Mouse (Mus musculus): ENCODE measurements at regions not wholly inside any gene's neighbourhood (a gene's known extent, or its start where the extent isn't known, plus 50 kb on each side); places are given as distances from the start of the nearest gene placed in this dataset.
"Not testable (repeated sequence)": the region's sequence is repeated elsewhere in the genome, so short reads cannot be mapped to it uniquely, and the experiment has no call there.

GRCm38 (mm10) chr13:70198638-70199037 lies 396.4 kb downstream of the Med10 start:
- no peak for DNase-seq (ENCODE audit: low read depth, low spot score)

DNA sequence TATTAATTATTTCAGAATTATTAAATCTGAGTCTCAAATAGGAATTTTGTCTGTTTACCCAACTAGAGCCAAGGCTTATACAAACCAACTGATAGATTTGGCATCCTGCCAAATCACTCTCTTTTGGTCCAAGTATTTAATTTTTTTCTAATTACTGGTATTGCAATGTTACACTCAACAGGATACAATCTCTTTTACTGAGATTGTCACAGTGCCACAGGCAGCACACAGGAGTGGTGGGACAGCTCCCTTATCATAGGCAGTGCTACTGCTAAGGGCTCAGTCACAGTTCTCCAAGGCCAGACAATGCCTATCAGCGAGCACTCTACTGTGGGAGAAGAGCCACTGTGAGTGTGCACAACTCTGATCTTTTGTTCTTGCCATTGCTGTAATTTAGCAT lies 396.9 kb downstream of the Med10 start:
- no peak for DNase-seq (ENCODE audit: low read depth, low spot score)

DNA sequence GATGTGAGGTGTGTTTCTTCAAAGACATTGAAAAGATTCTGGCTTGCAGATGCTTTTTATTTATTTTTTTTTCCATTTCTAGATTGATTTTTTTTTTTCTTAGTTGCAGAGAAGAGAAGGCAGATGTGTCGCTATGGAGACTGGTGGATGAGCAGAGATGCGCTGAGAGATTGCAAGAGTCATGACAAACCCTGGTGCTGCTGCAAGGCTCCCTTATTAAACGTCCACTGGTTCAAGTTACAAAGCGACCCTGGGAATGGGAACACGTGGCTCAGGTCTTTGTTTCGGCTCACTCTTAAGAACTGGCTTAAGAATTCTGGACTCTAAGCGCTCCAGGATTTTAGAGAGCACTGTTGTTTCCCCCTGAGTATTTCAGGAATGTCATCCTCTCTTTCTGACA lies 403.1 kb downstream of the Med10 start:
- no peak for DNase-seq (ENCODE audit: low read depth, low spot score)

GRCm38 (mm10) chr13:70210158-70210557 lies 408.0 kb downstream of the Med10 start:
- no peak for DNase-seq (ENCODE audit: low read depth, low spot score)

- DNase-seq (ENCODE audit: low read depth, low spot score), result no peak
Observed at GRCm38 (mm10) chr13:70213017-70213416, 410.8 kb downstream of the Med10 start.

- DNase-seq (ENCODE audit: low read depth, low spot score), result no peak
Observed at GRCm38 (mm10) chr13:70213622-70214021, 411.4 kb downstream of the Med10 start.

GRCm38 (mm10) chr13:70214022-70214654 lies 411.9 kb downstream of the Med10 start:
- no peak for DNase-seq (ENCODE audit: low read depth, low spot score)

- no peak for DNase-seq (ENCODE audit: low read depth, low spot score)
Observed at GRCm38 (mm10) chr13:70216134-70216533, 413.9 kb downstream of the Med10 start.

GRCm38 (mm10) chr13:70217429-70218133 lies 415.4 kb downstream of the Med10 start:
- no peak for DNase-seq (ENCODE audit: low read depth, low spot score)

- no peak for DNase-seq (ENCODE audit: low read depth, low spot score)
Observed at GRCm38 (mm10) chr13:70223485-70223884, 413.9 kb downstream of the Ice1 start.

GRCm38 (mm10) chr13:70227167-70227566 lies 410.3 kb downstream of the Ice1 start:
- DNase-seq (ENCODE audit: low read depth, low spot score), result no peak

DNA sequence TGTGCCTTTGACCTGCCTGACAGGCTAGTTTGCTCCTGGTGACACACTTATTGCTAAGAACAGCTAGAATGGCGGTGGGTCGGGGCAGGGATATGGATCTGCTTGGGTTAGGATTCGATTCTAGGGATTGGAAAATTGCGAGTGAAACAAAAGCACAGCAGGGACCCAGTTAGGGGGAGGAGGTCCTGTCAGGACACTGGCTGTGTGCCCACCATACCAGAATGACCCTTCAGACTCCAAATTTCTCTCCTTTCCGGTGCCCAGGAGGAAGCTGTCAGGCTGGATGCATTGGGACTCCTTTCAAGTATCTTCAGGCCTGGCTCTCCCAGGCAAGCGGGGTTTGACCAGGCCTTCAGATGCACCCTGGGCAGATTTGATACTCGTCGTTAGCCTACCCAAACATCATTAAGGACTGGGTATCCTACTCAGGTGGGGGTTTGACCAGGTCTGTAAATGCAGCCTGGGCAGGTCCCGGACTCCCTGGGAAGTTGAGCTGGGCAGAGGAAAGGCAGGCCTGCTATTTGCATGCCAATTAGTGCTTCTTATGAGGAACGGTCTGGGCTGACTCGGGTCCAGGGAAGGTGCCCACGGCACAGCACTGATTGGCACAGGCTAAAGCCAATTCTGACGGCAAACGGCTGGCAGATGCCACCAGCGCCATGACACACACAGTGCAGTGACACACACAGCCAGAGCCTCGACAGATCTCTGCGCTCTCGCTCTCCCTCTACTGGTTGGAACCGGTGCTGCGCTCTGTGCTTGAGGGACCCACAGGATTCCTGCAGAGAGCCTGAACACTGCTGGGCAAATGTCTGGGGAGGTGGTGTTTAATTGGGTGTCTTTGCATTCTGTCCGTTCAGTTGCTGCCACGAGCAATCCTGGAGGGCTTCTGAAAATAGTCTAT lies 403.3 kb downstream of the Ice1 start:
- peak; percentile 58 for DNase-seq (ENCODE audit: low read depth, low spot score)

- no peak for DNase-seq (ENCODE audit: low read depth, low spot score)
Observed at GRCm38 (mm10) chr13:70243598-70244157, 393.8 kb downstream of the Ice1 start.

GRCm38 (mm10) chr13:70260003-70260496 lies 377.4 kb downstream of the Ice1 start:
- no peak for DNase-seq (ENCODE audit: low read depth, low spot score)

DNA sequence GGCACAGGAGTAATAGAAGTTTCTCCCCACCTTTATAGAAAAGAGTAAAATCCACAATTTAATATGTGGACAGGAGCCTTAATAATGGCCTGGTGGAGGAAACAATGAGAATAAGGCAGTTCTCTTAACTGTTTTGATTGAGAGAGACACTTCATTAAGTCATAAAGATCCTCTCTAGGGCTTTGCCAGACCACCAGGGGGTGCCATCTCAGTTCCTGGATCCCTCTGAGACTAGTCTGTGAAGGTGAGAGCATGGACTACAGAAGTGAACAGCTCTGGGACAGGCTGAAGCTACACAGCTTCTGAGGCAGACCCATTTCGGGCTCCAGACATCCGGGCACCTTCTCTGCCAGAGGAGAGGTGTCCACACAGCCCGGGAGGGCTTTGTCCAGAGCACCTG lies 373.8 kb downstream of the Ice1 start:
- DNase-seq (ENCODE audit: low read depth, low spot score), result no peak

GRCm38 (mm10) chr13:70276884-70277378 lies 360.5 kb downstream of the Ice1 start:
- not testable (repeated sequence) for DNase-seq (ENCODE audit: low read depth, low spot score)

GRCm38 (mm10) chr13:70277667-70278591 lies 359.5 kb downstream of the Ice1 start:
- no peak for DNase-seq (ENCODE audit: low read depth, low spot score)

GRCm38 (mm10) chr13:70281051-70281847 lies 356.2 kb downstream of the Ice1 start:
- DNase-seq (ENCODE audit: low read depth, low spot score), result no peak

DNA sequence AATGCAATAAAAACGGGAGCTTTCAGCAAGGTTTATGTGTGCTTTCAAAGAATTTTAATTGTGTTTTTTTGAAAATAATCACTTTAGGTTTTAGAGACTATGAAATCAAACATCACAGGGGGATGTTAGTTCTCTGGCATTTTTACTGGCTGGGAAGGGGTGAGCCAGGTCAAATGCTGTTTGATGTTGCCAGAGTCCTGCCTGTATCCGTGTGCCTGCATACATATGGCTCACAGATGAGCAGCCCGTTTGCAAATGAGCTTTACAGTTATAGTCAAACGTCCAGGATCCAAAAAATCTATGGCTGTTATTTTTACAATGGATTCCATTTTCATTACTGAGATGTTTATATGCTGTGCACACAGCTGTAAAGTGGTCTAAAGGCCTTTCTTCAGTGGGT lies 354.7 kb downstream of the Ice1 start:
- no peak for DNase-seq (ENCODE audit: low read depth, low spot score)

DNA sequence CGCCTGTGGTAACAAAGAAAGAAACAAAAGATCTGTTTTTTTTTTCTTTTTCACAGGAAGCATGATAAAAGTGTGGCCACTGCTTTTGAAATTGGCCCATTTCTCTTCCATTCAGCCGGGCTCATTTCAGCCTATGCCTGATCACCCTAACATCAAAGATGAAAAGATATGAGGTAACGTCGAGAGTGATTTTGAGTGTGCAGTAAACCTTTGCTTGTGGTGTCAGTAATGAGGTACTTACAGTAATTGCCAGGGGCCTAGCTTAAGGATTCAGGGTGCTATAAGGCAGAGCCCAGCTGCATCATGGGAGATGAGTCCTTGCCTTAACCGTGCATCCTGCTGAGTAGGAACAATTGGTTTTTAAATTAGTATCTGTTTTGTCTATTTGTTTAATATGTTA lies 354.2 kb downstream of the Ice1 start:
- DNase-seq (ENCODE audit: low read depth, low spot score), result no peak
